Mouse (Mus musculus): ENCODE measurements around the gene Cgas. TPM values are rescaled to one million over a fixed set of nuclear protein-coding genes. Genes with fewer than 3 reads are reported as not detected.
A peak's percentile ranks its signal among the peaks of the same experiment; 100 is the strongest.

The Cgas gene
- polyA plus RNA-seq, 1 experiment from 2014 or later, result 0.54 TPM

GRCm38 (mm10) chr9:78396517-78396916 is 46.5 kb downstream of the Cgas start:
- Histone ChIP-seq H3K4me3 (replicated peaks; ENCODE audit: low read length) (no peak overlapping the region), H3K27ac (ENCODE audit: low read length) (no peak overlapping the region), H3K4me2 (ENCODE audit: low read length) (no peak overlapping the region), H3K27me3 (replicated peaks; ENCODE audit: control insufficient read depth, insufficient read depth, low read length) (peaks cover 40% of the 10 kb centered on the region), H3K36me3 (ENCODE audit: control insufficient read depth, insufficient read depth) (no peaks in the 10 kb centered on the region), H3K4me1 (replicated peaks; ENCODE audit: control insufficient read depth, insufficient read depth, low read length) (peaks cover 9% of the 10 kb centered on the region), H3K9ac (replicated peaks; ENCODE audit: low read depth, low read length) (no peak overlapping the region), H3K9me3 (ENCODE audit: control insufficient read depth, low read length) (no peaks in the 10 kb centered on the region)
- WGBS, result 61% methylated on average over 9 of the region's 9 CpGs
- no peak for ATAC-seq

- Histone ChIP-seq H3K27ac (ENCODE audit: low read length) (no peak within 1 kb of the TSS), H3K36me3 (ENCODE audit: control insufficient read depth, insufficient read depth) (no peaks in the 10 kb centered on the region), H3K9ac (replicated peaks; ENCODE audit: low read depth, low read length) (peak within 1 kb of the TSS; percentile 30; the same call in 1 of the 2 replicates), H3K4me2 (ENCODE audit: low read length) (peak within 1 kb of the TSS; percentile 58), H3K4me3 (replicated peaks; ENCODE audit: low read length) (peak within 1 kb of the TSS; percentile 46), H3K27me3 (replicated peaks; ENCODE audit: control insufficient read depth, insufficient read depth, low read length) (peaks cover 40% of the 10 kb centered on the region), H3K9me3 (ENCODE audit: control insufficient read depth, low read length) (no peaks in the 10 kb centered on the region), H3K4me1 (replicated peaks; ENCODE audit: control insufficient read depth, insufficient read depth, low read length) (peaks cover 9% of the 10 kb centered on the region)
- 3% methylated on average over 73 of the region's 93 CpGs for WGBS
- peak; percentile 97 for ATAC-seq
Measured at GRCm38 (mm10) chr9:78395630-78396351, 47.2 kb downstream of the Cgas start, which contains the start of gene Ddx43. Ddx43 (plus strand) TSS chr9:78395777.

GRCm38 (mm10) chr9:78395244-78395629 is 47.8 kb downstream of the Cgas start:
- WGBS, result 37% methylated on average over 11 of the region's 11 CpGs
- ATAC-seq, result no peak; the same call in 1 of the 2 replicates
- H3K36me3 ChIP-seq (ENCODE audit: control insufficient read depth, insufficient read depth), result no peaks in the 10 kb centered on the region
- peak overlapping the region; percentile 46 for H3K4me3 ChIP-seq (replicated peaks; ENCODE audit: low read length)
- H3K9me3 ChIP-seq (ENCODE audit: control insufficient read depth, low read length), result no peaks in the 10 kb centered on the region
- peaks cover 9% of the 10 kb centered on the region for H3K4me1 ChIP-seq (replicated peaks; ENCODE audit: control insufficient read depth, insufficient read depth, low read length)
- peak overlapping the region; percentile 58 for H3K4me2 ChIP-seq (ENCODE audit: low read length)
- H3K9ac ChIP-seq (replicated peaks; ENCODE audit: low read depth, low read length), result no peak overlapping the region
- no peak overlapping the region for H3K27ac ChIP-seq (ENCODE audit: low read length)
- peaks cover 40% of the 10 kb centered on the region for H3K27me3 ChIP-seq (replicated peaks; ENCODE audit: control insufficient read depth, insufficient read depth, low read length)

GRCm38 (mm10) chr9:78394602-78395001 is 48.4 kb downstream of the Cgas start:
- Histone ChIP-seq H3K27me3 (replicated peaks; ENCODE audit: control insufficient read depth, insufficient read depth, low read length) (peaks cover 40% of the 10 kb centered on the region), H3K9me3 (ENCODE audit: control insufficient read depth, low read length) (no peaks in the 10 kb centered on the region), H3K9ac (replicated peaks; ENCODE audit: low read depth, low read length) (no peak overlapping the region), H3K36me3 (ENCODE audit: control insufficient read depth, insufficient read depth) (no peaks in the 10 kb centered on the region), H3K4me3 (replicated peaks; ENCODE audit: low read length) (no peak overlapping the region), H3K4me1 (replicated peaks; ENCODE audit: control insufficient read depth, insufficient read depth, low read length) (peaks cover 9% of the 10 kb centered on the region), H3K27ac (ENCODE audit: low read length) (no peak overlapping the region), H3K4me2 (ENCODE audit: low read length) (no peak overlapping the region)
- WGBS, result 61% methylated on average over 7 of the region's 7 CpGs
- ATAC-seq, result no peak

GRCm38 (mm10) chr9:78393741-78394140 is 49.3 kb downstream of the Cgas start:
- H3K4me1 ChIP-seq (replicated peaks; ENCODE audit: control insufficient read depth, insufficient read depth, low read length), result peaks cover 9% of the 10 kb centered on the region
- peaks cover 40% of the 10 kb centered on the region for H3K27me3 ChIP-seq (replicated peaks; ENCODE audit: control insufficient read depth, insufficient read depth, low read length)
- no peak overlapping the region for H3K4me3 ChIP-seq (replicated peaks; ENCODE audit: low read length)
- ATAC-seq, result no peak
- 91% methylated on average over 10 of the region's 10 CpGs for WGBS
- H3K4me2 ChIP-seq (ENCODE audit: low read length), result no peak overlapping the region
- H3K36me3 ChIP-seq (ENCODE audit: control insufficient read depth, insufficient read depth), result no peaks in the 10 kb centered on the region
- no peak overlapping the region for H3K27ac ChIP-seq (ENCODE audit: low read length)
- no peak overlapping the region for H3K9ac ChIP-seq (replicated peaks; ENCODE audit: low read depth, low read length)
- H3K9me3 ChIP-seq (ENCODE audit: control insufficient read depth, low read length), result no peaks in the 10 kb centered on the region

- H3K4me3 ChIP-seq (replicated peaks; ENCODE audit: low read length), result no peak overlapping the region
- WGBS, result 67% methylated on average over 5 of the region's 5 CpGs
- no peak overlapping the region for H3K4me2 ChIP-seq (ENCODE audit: low read length)
- no peak for ATAC-seq
- H3K9me3 ChIP-seq (ENCODE audit: control insufficient read depth, low read length), result no peaks in the 10 kb centered on the region
- H3K36me3 ChIP-seq (ENCODE audit: control insufficient read depth, insufficient read depth), result no peaks in the 10 kb centered on the region
- peaks cover 15% of the 10 kb centered on the region for H3K27me3 ChIP-seq (replicated peaks; ENCODE audit: control insufficient read depth, insufficient read depth, low read length)
- H3K4me1 ChIP-seq (replicated peaks; ENCODE audit: control insufficient read depth, insufficient read depth, low read length), result no peaks in the 10 kb centered on the region
- H3K27ac ChIP-seq (ENCODE audit: low read length), result no peak overlapping the region
- no peak overlapping the region for H3K9ac ChIP-seq (replicated peaks; ENCODE audit: low read depth, low read length)
Measured at GRCm38 (mm10) chr9:78389981-78390380, 53.1 kb downstream of the Cgas start.

- 92% methylated on average over 7 of the region's 7 CpGs for WGBS
- H3K27me3 ChIP-seq (replicated peaks; ENCODE audit: control insufficient read depth, insufficient read depth, low read length), result no peaks in the 10 kb centered on the region
- no peaks in the 10 kb centered on the region for H3K4me1 ChIP-seq (replicated peaks; ENCODE audit: control insufficient read depth, insufficient read depth, low read length)
- no peaks in the 10 kb centered on the region for H3K36me3 ChIP-seq (ENCODE audit: control insufficient read depth, insufficient read depth)
- H3K4me2 ChIP-seq (ENCODE audit: low read length), result no peak overlapping the region
- H3K9ac ChIP-seq (replicated peaks; ENCODE audit: low read depth, low read length), result no peak overlapping the region
- H3K4me3 ChIP-seq (replicated peaks; ENCODE audit: low read length), result no peak overlapping the region
- H3K27ac ChIP-seq (ENCODE audit: low read length), result no peak overlapping the region
- no peak for ATAC-seq
- no peaks in the 10 kb centered on the region for H3K9me3 ChIP-seq (ENCODE audit: control insufficient read depth, low read length)
Measured at GRCm38 (mm10) chr9:78386947-78387346, 56.1 kb downstream of the Cgas start.

GRCm38 (mm10) chr9:78385893-78386292 is 57.1 kb downstream of the Cgas start:
- H3K4me1 ChIP-seq (replicated peaks; ENCODE audit: control insufficient read depth, insufficient read depth, low read length), result no peaks in the 10 kb centered on the region
- no peak overlapping the region for H3K4me3 ChIP-seq (replicated peaks; ENCODE audit: low read length)
- no peak overlapping the region for H3K9ac ChIP-seq (replicated peaks; ENCODE audit: low read depth, low read length)
- H3K36me3 ChIP-seq (ENCODE audit: control insufficient read depth, insufficient read depth), result no peaks in the 10 kb centered on the region
- no peaks in the 10 kb centered on the region for H3K27me3 ChIP-seq (replicated peaks; ENCODE audit: control insufficient read depth, insufficient read depth, low read length)
- H3K27ac ChIP-seq (ENCODE audit: low read length), result no peak overlapping the region
- no peak for ATAC-seq
- no peak overlapping the region for H3K4me2 ChIP-seq (ENCODE audit: low read length)
- WGBS, result 45% methylated on average over 3 of the region's 3 CpGs
- H3K9me3 ChIP-seq (ENCODE audit: control insufficient read depth, low read length), result no peaks in the 10 kb centered on the region

Measured in forebrain, embryonic 16.5 days (tissue).